Mouse (Mus musculus): Measurements from ENCODE around the gene Rhox8.
"Not testable (repeated sequence)": the region's sequence is repeated elsewhere in the genome, so short reads cannot be mapped to it uniquely, and the experiment has no call there.

Rhox8 gene

GRCm38 (mm10) chrX:37878844-37879243 lies at the start of gene Rhox8:
Gene Rhox8 (minus strand): TSS chrX:37878944.
- DNase-seq (ENCODE audit: low spot score in 2 of 2) = no peak

GRCm38 (mm10) chrX:37916311-37916710 lies 37.6 kb upstream of the Rhox8 start:
- DNase-seq (ENCODE audit: low spot score in 2 of 2) = no peak

GRCm38 (mm10) chrX:37908581-37908980 lies 29.8 kb upstream of the Rhox8 start:
- DNase-seq (ENCODE audit: low spot score in 2 of 2) = no peak

GRCm38 (mm10) chrX:37903727-37904126 lies 25.0 kb upstream of the Rhox8 start:
- no peak for DNase-seq (ENCODE audit: low spot score in 2 of 2)

- DNase-seq (ENCODE audit: low spot score in 2 of 2) = not testable (repeated sequence)
These were observed 22.9 kb upstream of the Rhox8 start, which contains the start of gene Rhox9 for GRCm38 (mm10) chrX:37901670-37902069. Gene Rhox9 (minus strand): TSS chrX:37901770.

- not testable (repeated sequence) for DNase-seq (ENCODE audit: low spot score in 2 of 2)
These were observed 18.4 kb upstream of the Rhox8 start, which contains the start of gene Rhox7b for GRCm38 (mm10) chrX:37897132-37897531. Gene Rhox7b (minus strand): TSS chrX:37897232.

GRCm38 (mm10) chrX:37871641-37872040 lies 7.1 kb downstream of the Rhox8 start:
- DNase-seq (ENCODE audit: low spot score in 2 of 2) = no peak

- DNase-seq (ENCODE audit: low spot score in 2 of 2) = not testable (repeated sequence)
These were observed 47.4 kb downstream of the Rhox8 start, which contains the start of gene Rhox7a for GRCm38 (mm10) chrX:37831386-37831785. Gene Rhox7a (plus strand): TSS chrX:37831686.

- not testable (repeated sequence) for DNase-seq (ENCODE audit: low spot score in 2 of 2)
These were observed 52.1 kb downstream of the Rhox8 start, which contains the start of gene Rhox6 for GRCm38 (mm10) chrX:37826610-37827009. Gene Rhox6 (plus strand): TSS chrX:37826910.
